Mouse (Mus musculus): ENCODE measurements around the gene Cbln1.

The Cbln1 gene

GRCm38 (mm10) chr8:87472271-87473236 is at the start of gene Cbln1:
Cbln1 (minus strand) TSS chr8:87472609.
- peak; percentile 66 to 67 for DNase-seq (ENCODE audit: low spot score in 2 of 2)

GRCm38 (mm10) chr8:87517132-87517531 is 44.7 kb upstream of the Cbln1 start:
- no peak for DNase-seq (ENCODE audit: low spot score in 2 of 2)

GRCm38 (mm10) chr8:87513796-87514195 is 41.4 kb upstream of the Cbln1 start:
- no peak for DNase-seq (ENCODE audit: low spot score in 2 of 2)

GRCm38 (mm10) chr8:87513350-87513749 is 40.9 kb upstream of the Cbln1 start:
- DNase-seq (ENCODE audit: low spot score in 2 of 2): no peak

GRCm38 (mm10) chr8:87512636-87513035 is 40.2 kb upstream of the Cbln1 start:
- no peak for DNase-seq (ENCODE audit: low spot score in 2 of 2)

GRCm38 (mm10) chr8:87507046-87507445 is 34.6 kb upstream of the Cbln1 start:
- no peak for DNase-seq (ENCODE audit: low spot score in 2 of 2)

- DNase-seq (ENCODE audit: low spot score in 2 of 2): no peak
Observed at GRCm38 (mm10) chr8:87504441-87504840, 32.0 kb upstream of the Cbln1 start.

- DNase-seq (ENCODE audit: low spot score in 2 of 2): no peak
Observed at GRCm38 (mm10) chr8:87502684-87503083, 30.3 kb upstream of the Cbln1 start.

- DNase-seq (ENCODE audit: low spot score in 2 of 2): no peak
Observed at GRCm38 (mm10) chr8:87497641-87498040, 25.2 kb upstream of the Cbln1 start.

GRCm38 (mm10) chr8:87496511-87496910 is 24.1 kb upstream of the Cbln1 start:
- DNase-seq (ENCODE audit: low spot score in 2 of 2): no peak

- no peak for DNase-seq (ENCODE audit: low spot score in 2 of 2)
Observed at GRCm38 (mm10) chr8:87494862-87495261, 22.5 kb upstream of the Cbln1 start.

GRCm38 (mm10) chr8:87489841-87490415 is 17.5 kb upstream of the Cbln1 start:
- no peak for DNase-seq (ENCODE audit: low spot score in 2 of 2)

- DNase-seq (ENCODE audit: low spot score in 2 of 2): no peak
Observed at GRCm38 (mm10) chr8:87481396-87481795, 9.0 kb upstream of the Cbln1 start.

- no peak for DNase-seq (ENCODE audit: low spot score in 2 of 2)
Observed at GRCm38 (mm10) chr8:87478221-87478620, 5.8 kb upstream of the Cbln1 start.

GRCm38 (mm10) chr8:87477102-87477645 is 4.8 kb upstream of the Cbln1 start:
- DNase-seq (ENCODE audit: low spot score in 2 of 2): no peak

- DNase-seq (ENCODE audit: low spot score in 2 of 2): no peak
Observed at GRCm38 (mm10) chr8:87475551-87475950, 3.1 kb upstream of the Cbln1 start.

- DNase-seq (ENCODE audit: low spot score in 2 of 2): no peak
Observed at GRCm38 (mm10) chr8:87474379-87474778, 2.0 kb upstream of the Cbln1 start.

GRCm38 (mm10) chr8:87473940-87474339 is 1.5 kb upstream of the Cbln1 start:
- no peak for DNase-seq (ENCODE audit: low spot score in 2 of 2)

GRCm38 (mm10) chr8:87473314-87473713 is 905 bp upstream of the Cbln1 start:
- DNase-seq (ENCODE audit: low spot score in 2 of 2): no peak

GRCm38 (mm10) chr8:87471603-87472270 is 672 bp downstream of the Cbln1 start:
- no peak for DNase-seq (ENCODE audit: low spot score in 2 of 2)

GRCm38 (mm10) chr8:87470834-87471602 is 1.4 kb downstream of the Cbln1 start:
- no peak for DNase-seq (ENCODE audit: low spot score in 2 of 2)
